In the genomic region with DNA sequence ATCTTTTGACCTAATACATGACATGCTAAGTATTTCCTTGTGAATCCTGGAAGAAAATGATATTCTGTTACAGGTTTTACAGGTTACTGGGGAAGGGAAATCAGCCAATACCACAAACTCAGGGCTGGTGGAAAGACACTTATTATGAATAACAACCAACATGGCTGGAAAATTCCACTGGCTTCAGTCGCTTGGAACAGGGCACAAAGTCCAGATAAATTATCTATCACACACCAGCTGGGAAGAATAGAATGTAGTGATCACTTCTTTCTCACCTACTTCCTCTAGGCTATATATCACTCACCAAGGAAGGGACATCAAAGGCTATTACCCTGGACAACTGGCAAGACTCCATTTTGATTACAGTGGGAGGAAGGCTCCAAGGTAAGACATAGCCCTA, we compare ENCODE assay signal across 19 mouse cellular contexts. TPM values are rescaled to one million over a fixed set of nuclear protein-coding genes. Genes with fewer than 3 reads are reported as not detected.
"Had no signal": no experiment of that assay in that cellular context is flagged by ENCODE, and none has a peak within 500 bp of the region (broad histone marks: within the 10 kb centered on the region; RNA-seq: fewer than 3 reads in every experiment).

No protein-coding gene starts in this region.

- H3K27ac ChIP-seq: hindbrain, embryonic 14.5 days; left cerebral cortex, adult 2 months; limb, embryonic 10.5 days; liver, embryonic 15.5 days; midbrain, embryonic 15.5 days; neural tube, embryonic 12.5 days had no signal

- H3K4me2 ChIP-seq: hindbrain, embryonic 14.5 days; liver, embryonic 11.5 days; liver, embryonic 15.5 days; midbrain, embryonic 15.5 days; neural tube, embryonic 12.5 days had no signal

- H3K4me3 ChIP-seq: left cerebral cortex, adult 2 months; limb, embryonic 10.5 days; liver, embryonic 15.5 days; midbrain, embryonic 15.5 days; neural tube, embryonic 12.5 days had no signal

- ATAC-seq: lung, postnatal 0 days; midbrain, embryonic 15.5 days had no signal

- H3K36me3 ChIP-seq: limb, embryonic 10.5 days; liver, embryonic 15.5 days; midbrain, embryonic 15.5 days; neural tube, embryonic 12.5 days had no signal

- H3K27me3 ChIP-seq: liver, embryonic 15.5 days; midbrain, embryonic 15.5 days; neural tube, embryonic 12.5 days had no signal

- DNase-seq: lung, adult 2 months; lung, postnatal 36 days; right cerebral cortex, postnatal 4 days; thymus, postnatal 14 days had no signal

- H3K9me3 ChIP-seq: limb, embryonic 10.5 days; liver, embryonic 15.5 days; midbrain, embryonic 15.5 days; neural tube, embryonic 12.5 days had no signal

- H3K4me1 ChIP-seq: limb, embryonic 10.5 days; liver, embryonic 15.5 days; midbrain, embryonic 15.5 days; neural tube, embryonic 12.5 days had no signal

- H3K9ac ChIP-seq: hindbrain, embryonic 14.5 days; liver, embryonic 15.5 days; midbrain, embryonic 15.5 days; neural tube, embryonic 12.5 days had no signal

RNA-seq across cellular contexts. Expression of a gene that starts 11.1 kb away (rescaled TPM):
- total RNA-seq: layer of hippocampus, postnatal 25 days; left cerebral cortex, adult 2 months; left cerebral cortex, postnatal 14 days; megakaryocyte progenitor cell, adult 5-6 weeks; monocyte, adult 5-6 weeks; neutrophil, adult 5-6 weeks had no signal
- polyA plus RNA-seq: hindbrain, embryonic 14.5 days; limb, embryonic 10.5 days; limb, embryonic 14.5 days; liver, embryonic 11.5 days; liver, embryonic 15.5 days; lung, adult 2 months; midbrain, embryonic 15.5 days; spleen, adult 2 months had no signal
